Mouse (Mus musculus): ENCODE results near the gene Polr3c. TPM values are rescaled to one million over a fixed set of nuclear protein-coding genes. Genes with fewer than 3 reads are reported as not detected.
"Not testable (repeated sequence)": the region's sequence is repeated elsewhere in the genome, so short reads cannot be mapped to it uniquely, and the experiment has no call there.

The Polr3c gene
- total RNA-seq, 2 experiments from 2014 or later, result 18.7 to 39.3 TPM

DNA sequence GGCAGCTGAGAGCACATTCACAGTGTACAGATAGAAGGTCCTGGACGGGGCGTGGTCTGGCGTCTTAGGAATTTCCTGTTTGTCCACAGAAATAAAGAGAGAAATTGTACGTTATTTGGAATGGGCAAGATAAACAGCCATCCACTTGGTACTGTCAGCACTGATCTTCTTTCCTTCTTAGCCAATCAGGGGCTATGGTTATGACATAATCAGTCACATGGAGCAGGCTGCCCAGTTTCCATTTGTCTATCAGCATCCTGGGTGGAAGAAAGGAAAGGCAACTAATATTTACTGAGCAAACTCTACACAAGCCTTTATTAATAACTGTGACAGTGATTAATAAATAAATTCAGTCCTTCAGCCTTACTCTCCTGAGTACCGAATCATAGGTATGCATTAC is 13.1 kb downstream of the Polr3c start:
- no peak for ATAC-seq (ENCODE audit: poor library complexity, severe bottlenecking)

DNA sequence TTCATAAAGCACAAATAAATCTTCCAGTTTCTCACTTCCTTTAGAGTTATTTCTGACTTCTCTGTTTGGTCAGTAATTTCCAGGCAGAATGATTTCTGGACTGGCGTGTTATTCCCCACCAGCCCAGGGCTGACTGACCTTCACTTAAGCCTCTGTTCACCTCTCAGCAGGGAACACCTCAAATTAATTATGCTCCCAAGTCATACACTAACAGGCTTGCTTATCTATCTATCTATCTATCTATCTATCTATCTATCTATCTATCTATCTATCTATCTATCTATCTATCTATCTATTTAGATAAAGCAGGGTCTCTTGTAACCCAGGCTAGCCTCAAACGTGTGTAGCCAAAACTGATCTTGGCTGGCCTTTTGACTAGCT is 18.8 kb downstream of the Polr3c start:
- ATAC-seq (ENCODE audit: poor library complexity, severe bottlenecking), result no peak

DNA sequence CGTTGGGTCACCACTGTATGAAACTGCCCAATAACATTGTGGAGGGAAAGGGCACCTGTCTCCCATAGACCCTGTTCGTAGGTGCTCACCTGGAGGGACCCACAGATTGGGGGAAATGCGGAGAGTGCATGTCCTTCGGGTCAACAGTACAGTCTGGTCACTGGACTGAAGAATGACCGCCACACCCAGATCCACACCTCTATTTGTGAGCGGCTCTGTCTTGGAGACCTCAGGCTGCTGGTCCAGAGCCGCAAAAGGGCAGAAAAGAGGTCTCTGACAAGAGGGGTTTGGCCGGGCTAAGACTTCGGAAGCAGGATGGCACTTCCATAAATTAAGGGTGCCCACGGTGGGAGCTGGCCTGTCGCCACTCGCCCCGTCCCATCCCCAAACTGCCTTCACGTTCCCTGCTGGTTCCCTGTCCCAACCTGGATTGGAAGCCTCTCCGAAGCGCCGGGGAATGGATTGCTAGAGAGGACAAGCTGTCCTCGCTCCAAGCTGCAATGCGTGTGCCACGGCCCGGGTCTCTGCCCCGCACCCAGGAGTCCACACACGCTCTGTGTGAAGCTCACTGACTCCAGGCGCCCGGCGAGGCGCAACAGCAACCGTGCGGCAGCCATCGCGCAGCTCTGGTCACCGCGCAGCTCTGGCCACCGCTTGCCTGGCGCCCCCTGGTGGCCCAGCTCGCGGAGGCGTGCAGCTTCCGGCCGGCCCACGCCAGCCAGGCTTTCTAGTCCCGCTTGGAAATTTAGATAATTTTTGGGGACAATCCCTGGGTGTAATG is 19.3 kb downstream of the Polr3c start, which contains the start of gene Nudt17:
Gene Nudt17 (minus strand): TSS at position 660 of the 781 bp plus-strand sequence.
- ATAC-seq (ENCODE audit: poor library complexity, severe bottlenecking), result peak; percentile 99

GRCm38 (mm10) chr3:96706984-96707383 is 20.4 kb downstream of the Polr3c start:
- ATAC-seq (ENCODE audit: poor library complexity, severe bottlenecking), result no peak

- ATAC-seq (ENCODE audit: poor library complexity, severe bottlenecking), result no peak
Measured at GRCm38 (mm10) chr3:96706217-96706616, 21.2 kb downstream of the Polr3c start.

DNA sequence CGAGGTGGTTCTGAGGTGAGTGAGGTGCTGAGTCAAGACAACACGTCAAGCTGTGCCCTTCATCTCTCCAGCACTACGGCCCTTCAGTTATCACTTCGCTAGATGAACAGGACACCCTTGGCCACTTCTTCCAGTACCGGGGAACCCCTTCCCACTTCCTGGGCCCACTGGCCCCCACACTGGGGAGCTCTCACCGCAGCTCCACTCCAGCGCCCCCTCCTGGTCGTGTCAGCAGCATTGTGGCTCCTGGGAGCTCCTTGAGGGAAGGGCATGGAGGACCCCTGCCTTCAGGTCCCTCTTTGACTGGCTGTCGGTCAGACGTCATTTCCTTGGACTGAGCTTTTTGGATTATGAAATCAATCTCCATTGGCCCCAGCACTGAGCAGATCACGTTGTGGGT is 22.6 kb downstream of the Polr3c start:
- ATAC-seq (ENCODE audit: poor library complexity, severe bottlenecking), result no peak

GRCm38 (mm10) chr3:96701003-96701402 is 26.4 kb downstream of the Polr3c start:
- no peak for ATAC-seq (ENCODE audit: poor library complexity, severe bottlenecking)

DNA sequence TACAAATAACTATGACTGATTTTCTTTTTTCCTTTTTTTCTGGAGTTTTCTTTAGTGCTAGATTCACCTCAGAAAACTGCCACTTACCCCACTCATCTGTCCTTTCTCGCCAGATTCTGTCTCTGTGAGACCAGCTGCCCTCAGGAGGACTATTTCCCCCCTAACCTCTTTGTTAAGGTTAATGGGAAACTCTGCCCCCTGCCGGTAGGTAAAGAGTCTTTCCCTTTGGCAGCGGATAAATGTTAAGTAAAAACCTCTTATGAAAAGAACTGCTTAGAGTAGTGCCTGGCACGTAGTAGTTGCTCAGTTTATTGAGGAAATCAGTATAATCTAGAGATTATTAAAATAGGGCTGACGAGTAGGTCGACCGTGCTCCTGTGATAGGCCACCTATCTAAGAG is 27.1 kb downstream of the Polr3c start:
- ATAC-seq (ENCODE audit: poor library complexity, severe bottlenecking), result no peak

DNA sequence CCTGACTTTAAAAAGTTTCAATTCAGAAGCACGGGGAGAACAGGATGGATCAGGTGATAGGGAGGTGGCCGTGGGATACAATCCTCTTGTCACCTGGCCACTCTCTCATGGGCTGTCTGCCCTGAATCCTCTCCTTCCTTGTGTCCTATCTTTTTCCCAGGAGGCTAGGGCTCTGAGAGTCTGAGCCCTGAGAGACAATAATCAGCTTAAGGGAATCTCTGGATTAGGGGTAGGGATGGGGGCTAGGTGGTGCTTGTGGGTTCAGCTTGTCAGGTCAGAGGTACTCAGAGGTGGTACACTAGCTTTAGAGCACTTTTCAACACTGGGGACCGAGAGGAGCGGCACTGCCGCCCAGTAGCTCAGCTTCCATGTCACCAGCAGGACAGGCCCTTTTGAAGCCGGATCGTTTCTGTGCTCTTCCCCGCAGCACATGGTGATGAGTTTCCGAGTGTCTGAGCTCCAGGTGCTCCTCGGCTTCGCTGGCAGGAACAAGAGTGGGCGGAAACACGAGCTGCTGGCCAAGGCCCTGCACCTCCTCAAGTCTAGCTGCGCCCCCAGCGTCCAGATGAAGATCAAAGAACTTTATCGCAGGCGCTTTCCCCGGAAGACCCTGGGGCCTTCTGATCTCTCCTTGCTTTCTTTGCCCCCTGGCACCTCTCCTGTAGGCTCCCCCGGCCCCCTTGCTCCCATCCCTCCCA is 28.3 kb downstream of the Polr3c start:
- no peak for ATAC-seq (ENCODE audit: poor library complexity, severe bottlenecking)

DNA sequence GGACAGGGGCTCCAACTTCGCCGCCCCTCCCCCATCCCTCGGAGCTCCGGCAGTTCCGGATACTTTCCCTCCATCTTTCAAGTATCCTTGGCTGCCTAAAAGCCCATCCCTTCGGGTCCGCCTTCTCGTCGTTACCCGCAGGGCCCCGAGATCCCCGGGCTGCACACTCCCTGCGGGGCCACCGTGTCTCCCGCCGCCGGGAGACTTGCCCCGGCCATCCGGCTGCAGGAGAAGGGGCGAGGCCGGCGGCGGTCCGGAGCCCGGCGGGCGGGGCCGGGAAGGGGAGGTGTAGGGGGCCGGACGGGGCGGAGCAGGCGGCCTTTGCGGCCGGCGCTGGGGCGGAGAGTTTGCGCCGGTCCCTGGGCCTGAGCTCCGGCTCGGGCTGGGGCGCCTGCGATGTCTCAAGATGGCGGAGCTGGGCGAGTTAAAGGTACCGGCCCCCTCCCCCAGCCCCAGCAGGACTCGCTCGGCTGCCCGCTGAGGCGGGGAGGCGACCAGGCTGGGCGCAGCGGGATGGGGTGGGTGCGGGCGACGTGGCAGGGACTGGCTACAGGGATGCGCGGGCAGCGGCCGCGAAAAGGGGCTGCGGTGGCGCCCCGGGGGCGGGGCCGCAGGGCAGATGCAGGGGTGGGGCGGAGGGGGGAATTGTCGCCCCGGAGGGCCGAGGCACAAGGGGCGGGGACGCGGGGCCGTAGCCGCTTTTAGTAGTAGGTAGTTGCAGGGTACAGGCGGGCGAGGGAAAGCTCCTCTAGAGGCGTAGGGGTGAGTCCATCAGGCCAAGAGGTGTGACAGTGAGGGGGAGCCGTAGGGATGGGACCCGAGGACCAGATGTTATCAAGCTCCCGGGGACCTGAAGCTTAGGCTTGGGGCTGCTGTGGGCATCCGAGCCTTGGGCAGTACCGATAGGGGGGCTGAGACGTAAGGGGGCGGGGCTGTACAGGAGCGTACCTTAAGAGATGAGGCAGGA is 30.4 kb downstream of the Polr3c start:
- ATAC-seq (ENCODE audit: poor library complexity, severe bottlenecking), result peak; percentile 87

DNA sequence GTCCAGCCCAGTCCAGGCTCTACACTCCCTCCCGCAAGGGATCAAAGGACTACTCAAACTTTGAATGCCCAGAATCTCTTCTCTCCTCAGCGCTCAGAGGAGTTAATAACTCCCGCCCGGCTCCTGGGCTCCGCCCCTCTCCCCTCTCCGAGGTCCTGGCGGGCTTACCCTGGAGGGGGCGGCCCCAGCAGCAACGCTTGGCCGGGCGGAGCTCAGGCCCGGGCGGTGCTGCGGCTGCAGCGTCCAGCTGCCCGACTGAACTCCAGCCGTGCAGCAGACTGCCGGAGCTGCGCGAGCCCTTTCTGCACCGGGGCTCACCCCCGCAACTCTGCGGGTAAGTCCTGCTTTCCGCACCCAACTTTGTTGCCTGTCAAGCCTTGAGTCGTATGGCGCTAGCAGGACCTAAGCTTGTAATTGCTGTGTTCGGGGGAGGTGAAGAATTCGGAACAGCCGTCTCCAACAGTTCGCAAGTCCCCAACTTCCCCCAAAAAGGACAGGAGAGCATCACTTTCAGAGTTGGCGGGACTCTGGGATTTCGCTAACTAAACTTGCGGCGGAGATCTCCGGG is 31.1 kb downstream of the Polr3c start, which contains the start of gene Pias3:
Gene Pias3 (plus strand): TSS at position 187 of the 568 bp plus-strand sequence.
- ATAC-seq (ENCODE audit: poor library complexity, severe bottlenecking), result peak; percentile 81

DNA sequence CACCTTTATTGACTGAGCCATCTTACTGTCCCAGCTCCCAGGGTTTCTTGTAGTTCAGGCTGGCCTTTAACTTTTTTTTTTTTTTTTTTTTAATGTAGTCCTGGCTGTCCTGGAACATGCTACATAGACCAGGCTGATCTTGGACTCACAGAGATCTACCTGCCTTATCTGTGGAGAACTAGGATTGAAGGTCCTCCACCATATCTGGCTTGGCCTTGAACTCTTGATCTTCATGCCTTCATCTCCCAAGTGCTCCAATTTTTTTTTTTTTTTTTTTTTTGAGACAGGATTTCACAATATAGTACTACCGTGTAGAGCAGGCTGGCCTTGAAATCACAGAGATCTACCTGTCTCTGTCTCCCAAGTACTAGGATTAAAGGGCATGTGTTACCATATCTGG is 33.8 kb downstream of the Polr3c start:
- ATAC-seq (ENCODE audit: poor library complexity, severe bottlenecking), result no peak

DNA sequence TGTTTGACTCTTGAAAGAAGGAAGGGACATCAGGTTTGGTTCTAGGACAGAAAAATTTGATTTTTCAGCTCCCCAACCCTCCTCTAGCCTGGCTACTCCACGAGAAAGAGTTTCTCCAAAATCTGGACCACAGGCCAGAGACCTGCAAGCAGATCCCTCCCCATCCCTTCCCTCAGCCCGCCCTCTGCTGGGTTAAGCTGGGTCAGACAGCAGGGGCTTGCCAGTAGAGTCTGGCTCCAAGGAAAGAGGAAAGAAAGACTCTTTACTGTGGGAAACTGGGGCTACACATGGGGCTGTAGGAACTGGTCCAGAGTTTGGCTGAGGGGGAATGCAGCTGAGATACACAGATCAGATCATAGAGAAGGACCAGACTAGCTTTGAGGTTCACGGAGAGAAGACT is 34.9 kb downstream of the Polr3c start:
- ATAC-seq (ENCODE audit: poor library complexity, severe bottlenecking), result no peak

DNA sequence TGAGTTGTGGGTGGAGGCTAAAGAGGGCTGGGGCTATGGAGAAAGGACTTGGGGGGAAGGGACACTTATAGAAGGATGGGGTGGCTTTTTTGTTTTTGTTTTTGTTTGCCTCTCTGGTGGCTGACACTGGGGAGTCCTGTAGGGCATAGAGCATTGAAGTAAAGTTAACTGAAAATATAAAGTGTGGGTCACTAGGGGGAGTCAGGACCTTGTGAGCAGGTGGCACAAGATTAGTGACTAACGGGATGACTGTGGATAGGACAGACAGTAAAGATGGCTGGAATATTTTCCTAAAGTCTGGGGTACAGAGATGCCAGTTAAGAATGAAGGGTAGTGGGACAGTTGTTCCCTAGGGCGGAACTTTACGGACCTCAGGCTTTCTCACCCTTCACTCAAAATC is 37.1 kb downstream of the Polr3c start:
- peak; percentile 56 for ATAC-seq (ENCODE audit: poor library complexity, severe bottlenecking)

DNA sequence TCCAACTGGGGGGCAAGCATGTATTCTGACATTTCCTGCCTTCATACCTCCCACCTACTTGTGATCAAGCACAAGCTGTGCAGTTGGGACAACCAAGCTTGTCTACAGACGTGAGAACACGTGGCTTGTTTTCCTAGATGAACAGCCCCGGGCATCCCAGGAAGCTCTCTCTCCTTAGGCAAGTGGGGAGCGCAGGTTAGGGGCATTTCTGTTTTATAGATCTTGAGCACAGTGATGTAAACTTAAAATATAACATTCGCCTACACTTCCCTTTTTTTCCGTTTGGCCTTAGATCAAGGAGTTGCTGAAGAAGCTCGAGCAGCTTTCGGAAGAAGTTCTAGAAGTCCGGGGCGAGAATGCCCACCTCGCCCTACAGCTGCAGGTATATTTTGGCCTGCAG is 38.6 kb downstream of the Polr3c start:
- no peak for ATAC-seq (ENCODE audit: poor library complexity, severe bottlenecking)

DNA sequence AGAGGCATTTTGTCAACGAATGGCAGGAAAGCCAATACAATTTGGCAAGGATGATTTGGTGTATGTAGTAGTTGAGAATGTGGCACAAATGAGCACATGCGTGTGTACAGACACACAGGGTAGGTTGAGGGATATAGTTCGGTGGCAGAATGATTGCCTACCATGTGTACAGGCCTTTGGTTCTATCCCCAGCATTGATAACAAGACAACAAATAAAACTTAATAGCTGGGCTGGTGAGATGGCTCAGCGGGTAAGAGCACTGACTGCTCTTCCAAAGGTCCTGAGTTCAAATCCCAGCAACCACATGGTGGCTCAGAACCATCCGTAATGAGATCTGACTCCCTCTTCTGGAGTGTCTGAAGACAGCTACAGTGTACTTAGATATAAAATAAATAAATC is 41.4 kb downstream of the Polr3c start:
- not testable (repeated sequence) for ATAC-seq (ENCODE audit: poor library complexity, severe bottlenecking)

GRCm38 (mm10) chr3:96684822-96685156 is 42.6 kb downstream of the Polr3c start:
- no peak for ATAC-seq (ENCODE audit: poor library complexity, severe bottlenecking)

- ATAC-seq (ENCODE audit: poor library complexity, severe bottlenecking), result no peak
Measured at GRCm38 (mm10) chr3:96684151-96684821, 43.1 kb downstream of the Polr3c start.

- no peak for ATAC-seq (ENCODE audit: poor library complexity, severe bottlenecking)
Measured at GRCm38 (mm10) chr3:96683496-96683895, 43.9 kb downstream of the Polr3c start.

DNA sequence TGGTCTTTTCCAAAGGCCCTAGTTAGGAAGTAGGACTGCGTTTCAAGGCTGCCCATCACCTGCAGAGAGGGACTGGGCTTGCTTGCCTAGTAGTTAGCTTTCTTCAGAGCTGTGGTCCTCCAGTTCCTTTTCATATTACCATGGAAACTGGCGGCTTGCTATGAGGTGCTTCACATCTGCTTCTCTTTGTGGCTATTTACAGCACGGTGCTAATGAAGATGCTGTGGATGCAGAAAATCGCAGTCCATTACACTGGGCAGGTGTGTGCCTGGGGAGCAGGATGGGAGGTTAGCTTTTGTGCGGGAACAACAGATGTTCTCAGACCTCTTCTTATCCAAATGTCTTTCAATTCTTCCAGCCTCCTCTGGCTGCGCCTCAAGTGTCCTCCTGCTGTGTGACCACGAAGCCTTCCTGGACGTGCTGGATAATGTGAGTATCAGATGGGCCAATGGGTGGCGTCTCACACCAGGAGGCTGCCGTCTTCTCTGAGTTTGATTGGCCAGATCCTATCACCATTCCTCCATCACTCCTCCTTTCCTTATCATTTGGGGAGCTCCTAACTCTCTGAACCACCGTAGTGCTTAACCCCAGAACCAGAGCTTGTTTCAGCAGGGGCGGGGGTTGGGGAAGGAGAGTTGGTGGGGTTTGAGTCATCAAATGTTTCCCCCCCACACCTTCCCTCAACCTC is 47.0 kb downstream of the Polr3c start:
- ATAC-seq (ENCODE audit: poor library complexity, severe bottlenecking), result no peak
